Mouse (Mus musculus) hindbrain, embryonic 13.5 days (tissue): Measurements from ENCODE around the gene Smarcal1. TPM values are rescaled to one million over a fixed set of nuclear protein-coding genes. Genes with fewer than 3 reads are reported as not detected.
A peak's percentile ranks its signal among the peaks of the same experiment; 100 is the strongest.

Experiments used
- ATAC-seq: fragments of 200-750 bp; cut with Nextera tagmentation; 2 replicates; pipeline ENCODE4 v1.8.0; 2017; ENCODE audit warnings: moderate TSS enrichment; ENCODE audit not compliant: low FRiP score
- H3K27ac ChIP-seq: fragments of 300-500 bp; sonication (generic); 2 replicates; pipeline ENCODE4 v1.5.1; 2015; ENCODE audit warnings: inconsistent platforms, mild to moderate bottlenecking, moderate library complexity
- H3K27me3 ChIP-seq: fragments of 300-500 bp; sonication (generic); 2 replicates; pipeline ENCODE4 v1.6.1; 2015; ENCODE audit warnings: mild to moderate bottlenecking, inconsistent platforms
- H3K36me3 ChIP-seq: fragments of 300-500 bp; sonication (generic); 2 replicates; pipeline ENCODE4 v1.6.1; 2015; ENCODE audit warnings: mild to moderate bottlenecking, inconsistent platforms
- H3K4me1 ChIP-seq: fragments of 300-500 bp; sonication (generic); replicated peaks from 2 replicates; pipeline ENCODE4 v1.6.1; 2015; ENCODE audit warnings: inconsistent platforms
- H3K4me2 ChIP-seq: fragments of 300-500 bp; sonication (generic); 2 replicates; pipeline ENCODE4 v1.6.1; 2015; ENCODE audit warnings: inconsistent platforms, mild to moderate bottlenecking, moderate library complexity
- H3K4me3 ChIP-seq: fragments of 300-500 bp; sonication (generic); 2 replicates; pipeline ENCODE4 v1.5.1; 2015; ENCODE audit warnings: mild to moderate bottlenecking, inconsistent platforms
- H3K9ac ChIP-seq: fragments of 300-500 bp; sonication (generic); 2 replicates; pipeline ENCODE4 v1.6.1; 2015; ENCODE audit warnings: mild to moderate bottlenecking, inconsistent platforms
- H3K9me3 ChIP-seq: fragments of 300-500 bp; sonication (generic); 2 replicates; pipeline ENCODE4 v1.6.1; 2016; ENCODE audit warnings: inconsistent platforms
- WGBS: fragments of 180-500 bp; shearing (Covaris S2); methylation state at CpG from one replicate; pipeline ENCODE4 v1.1.7; 2015; 5-methylcytosine and 5-hydroxymethylcytosine counted together
- polyA plus RNA-seq: library from polyadenylated mRNA; unstranded; fragments of >200 nt; fragmentation: Nextera tagmentation; extraction: Ambion mirVana; gene quantifications from 2 replicates; pipeline ENCODE4 v1.2.1, GENCODE M21; 2015

Smarcal1 gene
- polyA plus RNA-seq, 1 experiment from 2014 or later = 24.7 TPM

DNA sequence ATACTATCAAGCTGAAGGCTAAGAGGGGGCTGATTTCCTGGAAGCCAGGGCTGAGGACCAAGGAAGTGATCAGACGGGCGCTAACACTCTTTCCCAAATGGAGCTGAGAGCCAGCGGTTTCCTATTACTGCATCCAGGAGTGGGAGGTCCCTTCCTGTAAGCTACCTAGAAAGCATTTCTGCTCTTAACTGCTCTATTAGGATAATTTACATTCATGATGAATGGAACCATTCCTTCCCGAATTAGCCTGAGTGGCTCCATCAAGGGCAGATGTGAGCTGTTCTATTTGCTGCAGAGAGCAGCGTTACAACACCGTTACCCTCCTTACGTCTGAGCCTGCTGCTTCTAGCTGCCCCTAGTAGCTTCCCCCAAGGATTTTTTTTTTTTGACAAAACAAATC, 9.0 kb upstream of the Smarcal1 start:
- WGBS = 70% methylated on average over 7 of the region's 7 CpGs
- Histone ChIP-seq H3K27me3 (peaks cover 9% of the 10 kb centered on the region), H3K4me2 (no peak overlapping the region), H3K4me1 (peaks cover 27% of the 10 kb centered on the region), H3K4me3 (no peak overlapping the region), H3K9me3 (no peaks in the 10 kb centered on the region), H3K9ac (no peak overlapping the region), H3K27ac (no peak overlapping the region), H3K36me3 (no peaks in the 10 kb centered on the region)
- ATAC-seq = no peak

- no peaks in the 10 kb centered on the region for H3K36me3 ChIP-seq
- H3K9me3 ChIP-seq = no peaks in the 10 kb centered on the region
- H3K4me3 ChIP-seq = no peak overlapping the region
- no peak overlapping the region for H3K27ac ChIP-seq
- H3K4me2 ChIP-seq = no peak overlapping the region
- H3K9ac ChIP-seq = no peak overlapping the region
- peaks cover 27% of the 10 kb centered on the region for H3K4me1 ChIP-seq
- H3K27me3 ChIP-seq = peaks cover 9% of the 10 kb centered on the region
- WGBS = 64% methylated on average over 7 of the region's 7 CpGs
- no peak for ATAC-seq
Observed at GRCm38 (mm10) chr1:72574608-72575007, 8.4 kb upstream of the Smarcal1 start.

- Histone ChIP-seq H3K9ac (no peak overlapping the region), H3K9me3 (no peaks in the 10 kb centered on the region), H3K4me1 (peaks cover 27% of the 10 kb centered on the region), H3K27ac (no peak overlapping the region), H3K36me3 (no peaks in the 10 kb centered on the region), H3K4me2 (no peak overlapping the region), H3K27me3 (peaks cover 9% of the 10 kb centered on the region), H3K4me3 (no peak overlapping the region)
- ATAC-seq = no peak
- 60% methylated on average over 4 of the region's 4 CpGs for WGBS
Observed at GRCm38 (mm10) chr1:72575121-72575520, 7.9 kb upstream of the Smarcal1 start.

DNA sequence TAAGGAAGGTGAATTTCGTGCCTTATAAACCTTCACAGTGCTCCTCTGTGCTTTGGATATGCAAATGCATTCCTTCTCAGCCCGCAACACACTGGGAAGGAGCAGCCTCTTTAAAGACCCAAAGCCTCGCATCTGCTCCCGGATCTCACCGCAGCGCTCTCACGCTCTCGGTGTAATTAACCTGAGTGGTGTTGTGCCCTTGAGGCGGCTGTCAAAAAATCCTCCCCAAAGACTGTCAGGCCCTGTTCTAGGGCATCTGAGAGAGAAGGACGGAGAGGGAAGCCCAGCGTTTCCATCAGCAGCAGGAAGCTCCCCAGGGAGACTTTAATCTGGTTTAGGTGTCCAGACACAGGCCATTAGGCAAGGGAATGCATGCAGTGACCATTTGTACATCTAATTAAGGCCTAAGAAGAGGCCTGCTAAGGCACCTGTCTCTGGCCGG, 5.5 kb upstream of the Smarcal1 start:
- H3K27ac ChIP-seq = no peak overlapping the region; the same call in 1 of the 2 replicates

GRCm38 (mm10) chr1:72578351-72578750, 4.7 kb upstream of the Smarcal1 start:
- Histone ChIP-seq H3K27ac (no peak overlapping the region), H3K27me3 (peaks cover 9% of the 10 kb centered on the region), H3K36me3 (no peaks in the 10 kb centered on the region), H3K4me2 (peak overlapping the region; percentile 25), H3K9ac (0 out of 2 replicates have a peak overlapping the region, but pooled peaks have one; percentile 29), H3K4me1 (peaks cover 27% of the 10 kb centered on the region), H3K4me3 (no peak overlapping the region), H3K9me3 (no peaks in the 10 kb centered on the region)
- WGBS = 41% methylated on average over 15 of the region's 15 CpGs
- ATAC-seq = no peak

More for the DNA sequence above, 5.5 kb upstream of the Smarcal1 start:
- H3K9ac ChIP-seq = peak overlapping the region; percentile 51; the same call in 1 of the 2 replicates
- WGBS = 5% methylated on average over 12 of the region's 12 CpGs
- no peaks in the 10 kb centered on the region for H3K36me3 ChIP-seq
- peak; percentile 55 for ATAC-seq
- H3K4me1 ChIP-seq = peaks cover 27% of the 10 kb centered on the region
- H3K4me2 ChIP-seq = peak overlapping the region; percentile 41
- H3K4me3 ChIP-seq = no peak overlapping the region
- H3K27me3 ChIP-seq = peaks cover 9% of the 10 kb centered on the region
- no peaks in the 10 kb centered on the region for H3K9me3 ChIP-seq

DNA sequence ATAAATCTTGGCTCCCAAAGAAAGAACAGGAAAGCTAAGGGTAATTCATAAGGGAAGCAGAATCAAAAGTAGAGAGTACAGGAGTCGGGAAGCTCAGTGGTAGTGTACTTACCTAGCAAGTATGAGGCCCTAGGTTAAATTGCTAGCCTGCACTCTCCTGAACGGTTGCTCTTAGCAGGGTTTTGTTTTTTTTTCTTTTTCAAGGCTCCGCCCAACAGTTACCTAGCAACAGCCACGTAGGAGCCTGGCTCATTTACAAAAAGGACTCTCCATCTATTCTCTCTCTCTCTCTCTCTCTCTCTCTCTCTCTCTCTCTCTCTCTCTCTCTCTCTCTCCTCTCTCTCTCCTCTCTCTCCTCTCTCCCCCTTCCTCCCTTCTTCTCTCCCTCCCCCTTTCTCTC, 4.2 kb upstream of the Smarcal1 start:
- Histone ChIP-seq H3K4me1 (peaks cover 29% of the 10 kb centered on the region), H3K36me3 (no peaks in the 10 kb centered on the region), H3K9me3 (no peaks in the 10 kb centered on the region), H3K9ac (0 out of 2 replicates have a peak overlapping the region, but pooled peaks have one; percentile 29), H3K27me3 (peaks cover 9% of the 10 kb centered on the region), H3K4me3 (no peak overlapping the region), H3K4me2 (peak overlapping the region; percentile 25), H3K27ac (no peak overlapping the region)
- 20% methylated on average over 4 of the region's 4 CpGs for WGBS
- no peak for ATAC-seq

DNA sequence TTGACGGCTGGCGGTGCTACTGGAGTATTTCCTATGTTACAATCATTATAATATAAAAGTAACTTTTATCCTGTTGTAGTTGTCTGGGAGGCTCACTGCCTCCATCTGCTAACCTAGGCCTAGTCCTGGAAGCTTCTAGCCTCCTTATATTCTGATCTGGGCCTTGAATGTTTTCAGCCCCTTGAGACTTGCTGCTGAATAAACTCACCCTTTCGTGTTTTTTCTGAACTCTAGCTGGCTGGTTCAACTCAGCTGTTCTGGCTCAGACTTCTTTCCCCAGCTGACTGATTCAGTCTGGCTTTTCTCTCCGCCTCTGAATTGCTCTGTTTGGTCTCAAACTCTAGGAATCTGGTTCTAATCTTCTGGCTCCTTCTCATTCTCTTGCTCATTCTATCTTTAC, 855 bp downstream of the Smarcal1 start:
- ATAC-seq = no peak
- peak overlapping the region; percentile 75 for H3K9ac ChIP-seq
- peak overlapping the region; percentile 92; the same call in 1 of the 2 replicates for H3K27ac ChIP-seq
- peak overlapping the region; percentile 55 for H3K4me2 ChIP-seq
- H3K36me3 ChIP-seq = peaks cover 30% of the 10 kb centered on the region
- H3K4me1 ChIP-seq = peaks cover 16% of the 10 kb centered on the region
- H3K27me3 ChIP-seq = no peaks in the 10 kb centered on the region
- peak overlapping the region; percentile 59 for H3K4me3 ChIP-seq
- WGBS = 76% methylated on average over 4 of the region's 4 CpGs
- H3K9me3 ChIP-seq = no peaks in the 10 kb centered on the region

DNA sequence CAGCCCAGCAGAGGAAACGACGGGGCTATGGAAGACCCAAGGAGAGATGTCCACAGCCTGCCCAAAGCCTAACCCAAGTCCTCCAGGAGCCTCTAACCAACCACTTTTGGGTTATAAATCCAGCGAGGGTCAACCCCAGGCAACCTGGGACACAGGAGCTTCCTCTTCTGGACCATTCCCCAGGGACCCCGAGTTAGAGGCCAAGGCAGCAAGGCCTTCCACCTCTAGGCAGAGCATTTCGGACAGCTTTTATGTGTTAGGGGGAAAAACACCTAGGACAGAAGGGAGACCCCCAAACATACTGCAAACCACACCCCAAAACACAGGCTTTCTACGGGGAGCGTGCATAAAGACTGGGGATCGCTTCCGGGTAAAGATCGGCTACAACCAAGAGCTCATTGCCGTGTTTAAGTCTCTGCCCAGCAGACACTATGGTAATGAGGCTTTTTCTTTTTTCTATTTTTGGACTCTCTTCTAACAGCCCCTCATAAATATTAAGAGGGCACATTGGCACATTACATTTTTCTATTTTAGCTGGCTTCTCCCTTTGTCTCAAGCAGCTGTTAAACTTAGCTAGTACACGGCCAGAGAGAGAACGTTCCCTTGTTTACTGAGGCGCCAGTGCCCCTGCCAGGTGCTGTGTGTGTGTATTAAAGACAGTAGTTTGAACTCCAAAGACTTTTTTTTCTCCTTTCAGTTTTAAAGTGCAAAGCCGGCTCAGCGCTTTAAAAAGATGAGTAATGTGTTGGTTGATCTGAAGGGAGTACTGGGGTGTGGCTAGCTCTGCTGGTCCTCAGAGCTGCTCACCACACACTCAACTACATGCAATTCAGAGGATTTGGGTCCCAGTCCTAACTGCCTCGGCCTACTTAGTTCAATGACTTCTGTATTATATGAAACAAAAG, 3.2 kb downstream of the Smarcal1 start:
- H3K36me3 ChIP-seq = peaks cover 43% of the 10 kb centered on the region
- H3K4me2 ChIP-seq = no peak overlapping the region
- no peaks in the 10 kb centered on the region for H3K9me3 ChIP-seq
- no peak overlapping the region for H3K9ac ChIP-seq
- H3K27me3 ChIP-seq = no peaks in the 10 kb centered on the region
- WGBS = 93% methylated on average over 17 of the region's 17 CpGs
- H3K4me3 ChIP-seq = no peak overlapping the region
- ATAC-seq = no peak
- H3K4me1 ChIP-seq = peaks cover 16% of the 10 kb centered on the region
- H3K27ac ChIP-seq = no peak overlapping the region

- Histone ChIP-seq H3K27ac (no peak overlapping the region), H3K9me3 (no peaks in the 10 kb centered on the region), H3K9ac (no peak overlapping the region), H3K4me1 (peaks cover 16% of the 10 kb centered on the region), H3K27me3 (no peaks in the 10 kb centered on the region), H3K36me3 (peaks cover 56% of the 10 kb centered on the region), H3K4me2 (no peak overlapping the region), H3K4me3 (no peak overlapping the region)
- WGBS = 94% methylated on average over 15 of the region's 15 CpGs
- ATAC-seq = no peak
Observed at GRCm38 (mm10) chr1:72587532-72587931, 4.5 kb downstream of the Smarcal1 start.

GRCm38 (mm10) chr1:72588763-72589162, 5.7 kb downstream of the Smarcal1 start:
- WGBS = 94% methylated on average over 2 of the region's 2 CpGs
- ATAC-seq = no peak
- H3K36me3 ChIP-seq = peaks cover 68% of the 10 kb centered on the region

GRCm38 (mm10) chr1:72590636-72591035, 7.6 kb downstream of the Smarcal1 start:
- no peak overlapping the region for H3K4me2 ChIP-seq
- no peaks in the 10 kb centered on the region for H3K27me3 ChIP-seq
- no peak overlapping the region for H3K9ac ChIP-seq
- no peaks in the 10 kb centered on the region for H3K4me1 ChIP-seq
- no peak overlapping the region for H3K4me3 ChIP-seq
- ATAC-seq = no peak
- no peaks in the 10 kb centered on the region for H3K9me3 ChIP-seq
- WGBS = 92% methylated on average over 4 of the region's 4 CpGs
- peaks cover 78% of the 10 kb centered on the region for H3K36me3 ChIP-seq
- no peak overlapping the region for H3K27ac ChIP-seq

More at GRCm38 (mm10) chr1:72588763-72589162, 5.7 kb downstream of the Smarcal1 start:
- Histone ChIP-seq H3K4me1 (peaks cover 14% of the 10 kb centered on the region), H3K9ac (no peak overlapping the region), H3K9me3 (no peaks in the 10 kb centered on the region), H3K27me3 (no peaks in the 10 kb centered on the region), H3K27ac (no peak overlapping the region), H3K4me3 (no peak overlapping the region), H3K4me2 (no peak overlapping the region)

DNA sequence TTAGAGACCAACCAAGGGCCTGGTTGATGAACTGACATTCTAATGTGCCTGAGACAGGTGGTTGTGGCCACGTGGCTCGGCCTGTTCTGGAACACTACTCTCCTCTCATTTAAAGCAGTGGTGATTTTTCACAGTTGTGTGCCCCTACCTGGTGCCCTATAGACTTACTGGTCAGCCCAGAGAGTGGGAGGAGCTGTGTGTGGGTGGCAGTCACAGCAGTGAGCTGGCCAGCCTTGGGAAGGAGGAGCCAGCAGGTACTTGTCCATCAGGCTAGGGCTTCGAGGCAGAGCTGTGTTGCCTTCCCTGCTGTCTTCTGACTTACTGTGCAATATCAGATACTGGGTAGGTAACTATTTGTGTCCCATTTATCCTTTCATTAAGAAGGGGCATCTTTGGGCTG, 9.3 kb downstream of the Smarcal1 start:
- Histone ChIP-seq H3K9ac (no peak overlapping the region), H3K27ac (no peak overlapping the region), H3K4me1 (no peaks in the 10 kb centered on the region), H3K36me3 (peaks cover 80% of the 10 kb centered on the region), H3K9me3 (no peaks in the 10 kb centered on the region), H3K4me2 (no peak overlapping the region), H3K27me3 (no peaks in the 10 kb centered on the region), H3K4me3 (no peak overlapping the region)
- ATAC-seq = no peak
- WGBS = 89% methylated on average over 3 of the region's 3 CpGs
